Mouse (Mus musculus) gastrocnemius, postnatal 4 days (tissue): Measurements from ENCODE around the gene Nat8f4. TPM values are rescaled to one million over a fixed set of nuclear protein-coding genes. Genes with fewer than 3 reads are reported as not detected.

Experiments
- total RNA-seq, 2 experiments: library from RNA; stranded (reverse); gene quantifications; 2 replicates each; pipeline ENCODE4 v1.2.3; 2021

Gene Nat8f4
- total RNA-seq, 2 experiments from 2014 or later: 1.0 to 1.5 TPM

Other genes starting within 250 kb of the Nat8f4 start
- under 1 TPM in 1 of 2 experiments, not detected in 1; 0.15 TPM for gene Nat8f7, start 191.7 kb downstream of the Nat8f4 start, total RNA-seq
- under 1 TPM in 1 of 2 experiments, not detected in 1; 0.18 TPM for gene Nat8f3, start 139.1 kb downstream of the Nat8f4 start, total RNA-seq
- gene Nat8f6, start 83.9 kb downstream of the Nat8f4 start, total RNA-seq: not detected
- gene Nat8f5, start 83.9 kb downstream of the Nat8f4 start, total RNA-seq: not detected
- not detected for gene Nat8, start 72.8 kb downstream of the Nat8f4 start, total RNA-seq
- under 1 TPM; 0.08 to 0.20 TPM for gene Nat8f2, start 35.7 kb downstream of the Nat8f4 start, total RNA-seq
- gene Tprkb, start 7.0 kb upstream of the Nat8f4 start, total RNA-seq: 10 to 100 TPM; 25.7 to 25.8 TPM
- 1 to 10 TPM; 1.6 to 1.9 TPM for gene Nat8f1, start 10.8 kb upstream of the Nat8f4 start, total RNA-seq
- 10 to 100 TPM; 61.6 to 72.7 TPM for gene Dusp11, start 56.8 kb upstream of the Nat8f4 start, total RNA-seq
- not detected for gene Figla, start 111.3 kb upstream of the Nat8f4 start, total RNA-seq
- gene Add2, start 123.8 kb upstream of the Nat8f4 start, total RNA-seq: 1 to 10 TPM in 1 of 2 experiments, under 1 TPM in 1; 0.74 to 1.2 TPM